Mouse (Mus musculus): Measurements from ENCODE around the gene Ccr8. TPM values are rescaled to one million over a fixed set of nuclear protein-coding genes. Genes with fewer than 3 reads are reported as not detected.

The Ccr8 gene
- polyA plus RNA-seq, 1 experiment = not detected

DNA sequence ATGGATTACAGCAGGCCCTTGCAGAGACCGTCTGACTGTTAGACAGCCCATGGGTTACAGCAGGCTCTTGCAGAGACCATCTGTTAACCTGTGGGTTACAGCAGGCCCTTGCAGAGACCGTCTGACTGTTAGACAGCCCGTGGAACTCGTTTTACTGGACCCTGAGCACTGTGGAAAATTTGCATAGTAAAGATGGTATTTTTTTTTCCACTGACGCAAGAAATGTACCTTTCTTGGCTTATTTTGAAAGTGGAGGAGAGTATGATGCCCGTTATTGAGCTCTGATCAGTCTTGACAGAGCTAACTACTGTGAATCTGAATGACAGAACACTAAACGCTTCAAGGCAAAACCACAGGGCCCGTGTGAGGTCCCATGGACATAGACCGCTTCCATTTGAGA lies 35.7 kb upstream of the Ccr8 start:
- TF ChIP-seq USF1 (IDR thresholded peaks at IDR 0.05; ENCODE audit: low read depth) (no peak), TCF12 (IDR thresholded peaks at IDR 0.05; ENCODE audit: insufficient read depth, poor library complexity, severe bottlenecking) (no peak), REST (IDR thresholded peaks at IDR 0.05; ENCODE audit: insufficient read depth, insufficient read length) (no peak), E2F4 (IDR thresholded peaks at IDR 0.05; ENCODE audit: insufficient read depth) (no peak), MYOD1 (IDR thresholded peaks at IDR 0.05; ENCODE audit: control insufficient read depth in 1 of 3, insufficient read length in 2 of 3, low read depth in 2 of 3) (no peak), MAX (IDR thresholded peaks at IDR 0.05; ENCODE audit: low read depth) (no peak), MYOG (IDR thresholded peaks at IDR 0.05; ENCODE audit: control insufficient read depth in 1 of 3, insufficient read depth in 1 of 3, insufficient read length in 2 of 3, low read depth in 2 of 3) (no peak), CEBPB (IDR thresholded peaks at IDR 0.05; ENCODE audit: insufficient read depth, poor library complexity, severe bottlenecking) (no peak), POLR2A (IDR thresholded peaks at IDR 0.05; ENCODE audit: insufficient read length, low read depth) (no peak), TCF3 (IDR thresholded peaks at IDR 0.05; ENCODE audit: insufficient read length, low read depth) (no peak), SRF (IDR thresholded peaks at IDR 0.05; ENCODE audit: control insufficient read depth, insufficient read length, low read depth) (no peak), POLR2AphosphoS2 (IDR thresholded peaks at IDR 0.05; ENCODE audit: insufficient read length, low read depth) (no peak)
- H3K27me3 ChIP-seq (ENCODE audit: control insufficient read depth, insufficient read depth, insufficient read length) = peaks cover 5% of the 10 kb centered on the region
- no peak overlapping the region for H3K4me3 ChIP-seq
- H3K36me3 ChIP-seq (ENCODE audit: control insufficient read depth, insufficient read depth) = no peaks in the 10 kb centered on the region
- no peaks in the 10 kb centered on the region for H3K79me2 ChIP-seq (ENCODE audit: control insufficient read depth, insufficient read depth)
- no peak overlapping the region for H3ac ChIP-seq (ENCODE audit: control insufficient read depth, insufficient read length)
- H3K4me2 ChIP-seq (ENCODE audit: low read depth) = no peak overlapping the region

DNA sequence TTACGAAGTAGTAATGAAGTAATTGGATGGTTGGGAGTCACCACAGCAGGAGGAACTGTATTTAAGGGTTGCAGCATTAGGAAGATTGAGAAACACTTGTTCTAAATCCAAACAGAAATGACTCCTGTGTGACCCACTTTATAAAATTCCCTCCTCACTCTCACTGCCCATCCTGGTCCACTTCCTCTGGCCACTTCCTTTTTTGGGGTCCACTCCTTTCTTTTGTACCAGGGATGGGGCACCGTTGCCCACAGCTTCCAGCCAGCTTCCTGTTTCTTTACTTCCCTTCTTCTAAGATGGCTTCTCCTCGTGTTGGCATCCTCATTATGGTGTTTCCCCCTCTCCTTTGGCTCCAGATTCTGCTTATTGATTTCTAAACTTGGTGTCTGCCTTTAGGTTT lies 33.2 kb upstream of the Ccr8 start:
- Histone ChIP-seq H3K4me3 (no peak overlapping the region), H3ac (ENCODE audit: control insufficient read depth, insufficient read length) (no peak overlapping the region), H3K4me2 (ENCODE audit: low read depth) (no peak overlapping the region), H3K27me3 (ENCODE audit: control insufficient read depth, insufficient read depth, insufficient read length) (peaks cover 5% of the 10 kb centered on the region), H3K79me2 (ENCODE audit: control insufficient read depth, insufficient read depth) (no peaks in the 10 kb centered on the region), H3K36me3 (ENCODE audit: control insufficient read depth, insufficient read depth) (no peaks in the 10 kb centered on the region)
- TF ChIP-seq MYOD1 (IDR thresholded peaks at IDR 0.05; ENCODE audit: control insufficient read depth in 1 of 3, insufficient read length in 2 of 3, low read depth in 2 of 3) (no peak), POLR2AphosphoS2 (IDR thresholded peaks at IDR 0.05; ENCODE audit: insufficient read length, low read depth) (no peak), MYOG (IDR thresholded peaks at IDR 0.05; ENCODE audit: control insufficient read depth in 1 of 3, insufficient read depth in 1 of 3, insufficient read length in 2 of 3, low read depth in 2 of 3) (no peak), TCF12 (IDR thresholded peaks at IDR 0.05; ENCODE audit: insufficient read depth, poor library complexity, severe bottlenecking) (no peak), MAX (IDR thresholded peaks at IDR 0.05; ENCODE audit: low read depth) (no peak), CEBPB (IDR thresholded peaks at IDR 0.05; ENCODE audit: insufficient read depth, poor library complexity, severe bottlenecking) (no peak), USF1 (IDR thresholded peaks at IDR 0.05; ENCODE audit: low read depth) (no peak), E2F4 (IDR thresholded peaks at IDR 0.05; ENCODE audit: insufficient read depth) (no peak)

DNA sequence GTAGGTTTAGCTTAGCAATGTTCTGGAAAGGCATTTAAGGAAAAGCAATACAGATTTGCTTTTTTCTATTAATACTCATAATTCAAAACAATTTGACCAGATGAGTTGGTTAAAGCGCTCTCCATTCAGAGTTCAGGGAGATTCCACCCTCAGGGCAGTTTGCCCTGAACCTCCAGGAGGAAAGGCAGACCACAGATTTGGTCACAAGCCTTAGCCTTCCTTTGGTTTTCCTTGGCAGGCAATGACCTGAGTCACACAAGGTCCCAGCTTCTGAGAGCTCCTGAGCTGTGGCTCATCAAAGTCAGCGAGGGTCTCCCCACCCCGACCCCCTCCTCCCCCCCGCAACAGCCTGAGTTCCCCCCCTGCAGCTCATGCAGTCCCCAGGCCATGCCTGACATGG lies 27.6 kb upstream of the Ccr8 start:
- no peaks in the 10 kb centered on the region for H3K79me2 ChIP-seq (ENCODE audit: control insufficient read depth, insufficient read depth)
- H3ac ChIP-seq (ENCODE audit: control insufficient read depth, insufficient read length) = no peak overlapping the region
- peaks cover 13% of the 10 kb centered on the region for H3K27me3 ChIP-seq (ENCODE audit: control insufficient read depth, insufficient read depth, insufficient read length)
- no peaks in the 10 kb centered on the region for H3K36me3 ChIP-seq (ENCODE audit: control insufficient read depth, insufficient read depth)
- TF ChIP-seq USF1 (IDR thresholded peaks at IDR 0.05; ENCODE audit: low read depth) = no peak
- TF ChIP-seq TCF12 (IDR thresholded peaks at IDR 0.05; ENCODE audit: insufficient read depth, poor library complexity, severe bottlenecking) = no peak
- no peak for TF ChIP-seq MAX (IDR thresholded peaks at IDR 0.05; ENCODE audit: low read depth)
- no peak for TF ChIP-seq POLR2A (IDR thresholded peaks at IDR 0.05; ENCODE audit: insufficient read length, low read depth)
- no peak for TF ChIP-seq REST (IDR thresholded peaks at IDR 0.05; ENCODE audit: insufficient read depth, insufficient read length)
- TF ChIP-seq MYOG (IDR thresholded peaks at IDR 0.05; ENCODE audit: control insufficient read depth in 1 of 3, insufficient read depth in 1 of 3, insufficient read length in 2 of 3, low read depth in 2 of 3) = no peak
- TF ChIP-seq POLR2AphosphoS2 (IDR thresholded peaks at IDR 0.05; ENCODE audit: insufficient read length, low read depth) = no peak
- no peak for TF ChIP-seq SRF (IDR thresholded peaks at IDR 0.05; ENCODE audit: control insufficient read depth, insufficient read length, low read depth)
- TF ChIP-seq CEBPB (IDR thresholded peaks at IDR 0.05; ENCODE audit: insufficient read depth, poor library complexity, severe bottlenecking) = no peak
- no peak for TF ChIP-seq MYOD1 (IDR thresholded peaks at IDR 0.05; ENCODE audit: control insufficient read depth in 1 of 3, insufficient read length in 2 of 3, low read depth in 2 of 3)
- TF ChIP-seq E2F4 (IDR thresholded peaks at IDR 0.05; ENCODE audit: insufficient read depth) = no peak
- TF ChIP-seq TCF3 (IDR thresholded peaks at IDR 0.05; ENCODE audit: insufficient read length, low read depth) = no peak
- H3K4me3 ChIP-seq = no peak overlapping the region
- H3K4me2 ChIP-seq (ENCODE audit: low read depth) = no peak overlapping the region

DNA sequence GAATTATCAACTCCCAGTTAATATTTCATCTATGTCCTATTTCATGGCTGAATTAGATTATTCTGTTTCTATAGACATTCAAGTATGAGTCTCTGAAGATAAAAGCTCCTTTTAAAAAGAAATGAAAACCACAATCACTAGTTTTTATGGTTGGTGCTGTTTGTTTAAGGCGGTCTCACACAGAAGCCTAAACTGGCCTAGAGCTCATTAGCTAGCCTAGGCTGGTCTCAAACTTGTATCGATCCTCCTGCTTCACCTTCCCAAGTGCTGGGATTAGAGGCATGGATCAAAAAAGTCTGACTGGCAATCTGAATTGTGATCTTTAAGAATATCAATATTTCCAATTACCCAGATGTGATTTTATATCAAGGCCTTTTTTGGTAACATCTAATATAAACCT lies 24.3 kb upstream of the Ccr8 start:
- Histone ChIP-seq H3K4me3 (no peak overlapping the region), H3K27me3 (ENCODE audit: control insufficient read depth, insufficient read depth, insufficient read length) (peaks cover 13% of the 10 kb centered on the region), H3ac (ENCODE audit: control insufficient read depth, insufficient read length) (no peak overlapping the region), H3K79me2 (ENCODE audit: control insufficient read depth, insufficient read depth) (no peaks in the 10 kb centered on the region), H3K36me3 (ENCODE audit: control insufficient read depth, insufficient read depth) (no peaks in the 10 kb centered on the region), H3K4me2 (ENCODE audit: low read depth) (no peak overlapping the region)
- TF ChIP-seq TCF3 (IDR thresholded peaks at IDR 0.05; ENCODE audit: insufficient read length, low read depth) (no peak), E2F4 (IDR thresholded peaks at IDR 0.05; ENCODE audit: insufficient read depth) (no peak), SRF (IDR thresholded peaks at IDR 0.05; ENCODE audit: control insufficient read depth, insufficient read length, low read depth) (no peak), USF1 (IDR thresholded peaks at IDR 0.05; ENCODE audit: low read depth) (no peak), CEBPB (IDR thresholded peaks at IDR 0.05; ENCODE audit: insufficient read depth, poor library complexity, severe bottlenecking) (no peak), TCF12 (IDR thresholded peaks at IDR 0.05; ENCODE audit: insufficient read depth, poor library complexity, severe bottlenecking) (no peak), REST (IDR thresholded peaks at IDR 0.05; ENCODE audit: insufficient read depth, insufficient read length) (no peak), MYOD1 (IDR thresholded peaks at IDR 0.05; ENCODE audit: control insufficient read depth in 1 of 3, insufficient read length in 2 of 3, low read depth in 2 of 3) (no peak)

DNA sequence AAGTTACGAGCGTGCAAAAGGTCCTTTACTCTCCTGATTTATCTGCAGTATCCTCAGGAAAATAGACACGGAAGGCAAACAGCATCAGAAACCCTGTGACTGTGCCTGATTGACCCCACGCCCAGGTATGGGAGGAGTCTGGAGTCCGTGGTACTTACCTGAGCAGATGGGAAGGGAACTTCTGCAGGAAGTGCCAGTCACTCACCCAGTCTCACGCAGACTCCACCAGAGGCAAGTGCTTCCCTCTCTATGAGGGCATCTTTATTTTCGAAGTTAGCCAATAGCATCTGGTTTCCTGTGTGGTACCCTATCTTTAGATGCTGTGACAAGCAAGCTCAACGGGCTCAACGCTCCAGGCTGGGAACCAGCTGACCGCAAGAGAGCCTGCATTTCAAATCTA lies 23.9 kb upstream of the Ccr8 start:
- TF ChIP-seq SRF (IDR thresholded peaks at IDR 0.05; ENCODE audit: control insufficient read depth, insufficient read length, low read depth) (no peak), USF1 (IDR thresholded peaks at IDR 0.05; ENCODE audit: low read depth) (no peak), POLR2AphosphoS2 (IDR thresholded peaks at IDR 0.05; ENCODE audit: insufficient read length, low read depth) (no peak), POLR2A (IDR thresholded peaks at IDR 0.05; ENCODE audit: insufficient read length, low read depth) (no peak), E2F4 (IDR thresholded peaks at IDR 0.05; ENCODE audit: insufficient read depth) (no peak), REST (IDR thresholded peaks at IDR 0.05; ENCODE audit: insufficient read depth, insufficient read length) (no peak), MAX (IDR thresholded peaks at IDR 0.05; ENCODE audit: low read depth) (no peak), TCF12 (IDR thresholded peaks at IDR 0.05; ENCODE audit: insufficient read depth, poor library complexity, severe bottlenecking) (no peak), MYOG (IDR thresholded peaks at IDR 0.05; ENCODE audit: control insufficient read depth in 1 of 3, insufficient read depth in 1 of 3, insufficient read length in 2 of 3, low read depth in 2 of 3) (no peak), MYOD1 (IDR thresholded peaks at IDR 0.05; ENCODE audit: control insufficient read depth in 1 of 3, insufficient read length in 2 of 3, low read depth in 2 of 3) (no peak)
- H3K36me3 ChIP-seq (ENCODE audit: control insufficient read depth, insufficient read depth) = no peaks in the 10 kb centered on the region

More for the DNA sequence above, 23.9 kb upstream of the Ccr8 start:
- Histone ChIP-seq H3K4me2 (ENCODE audit: low read depth) (no peak overlapping the region), H3ac (ENCODE audit: control insufficient read depth, insufficient read length) (no peak overlapping the region), H3K4me3 (no peak overlapping the region), H3K79me2 (ENCODE audit: control insufficient read depth, insufficient read depth) (no peaks in the 10 kb centered on the region), H3K27me3 (ENCODE audit: control insufficient read depth, insufficient read depth, insufficient read length) (peaks cover 13% of the 10 kb centered on the region)

All from myocyte (in vitro differentiated cells).